Mouse (Mus musculus) layer of hippocampus, adult 11-12 months (tissue): Measurements from ENCODE around the gene Zfp940.
"Not testable (repeated sequence)": the region's sequence is repeated elsewhere in the genome, so short reads cannot be mapped to it uniquely, and the experiment has no call there.

Experiments
- DNase-seq: peaks from one replicate; pipeline ENCODE4 v3.0.0; 2022; ENCODE audit warnings: low spot score

Zfp940 gene

DNA sequence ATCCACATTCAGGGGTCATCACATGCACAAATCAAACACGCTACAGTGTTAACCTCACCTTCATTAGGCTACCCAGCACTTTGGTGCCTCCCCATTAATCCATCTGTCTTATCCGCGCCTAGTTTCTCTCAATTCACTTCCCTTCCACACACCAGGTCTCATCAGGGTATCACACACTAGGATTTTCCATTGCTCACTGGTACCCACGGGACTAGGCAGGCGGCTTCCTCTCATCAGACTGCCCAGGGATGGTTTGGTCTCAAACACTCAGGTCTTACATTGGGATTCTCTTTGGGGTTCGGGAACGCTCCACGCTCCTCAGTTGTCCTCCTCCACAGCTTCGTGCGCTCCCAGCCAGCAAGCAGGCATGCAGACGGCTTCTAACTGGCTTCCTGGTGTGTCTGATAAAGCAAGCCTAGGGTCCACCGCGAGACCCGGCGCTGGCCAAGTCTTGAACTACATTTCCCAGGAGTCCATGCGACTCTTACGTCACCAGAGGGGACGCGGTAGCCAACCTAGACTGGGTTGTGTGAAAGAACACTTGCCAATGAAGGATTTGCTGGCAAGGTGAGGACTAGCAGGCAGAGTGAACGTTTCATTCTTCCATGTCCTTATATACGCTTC, at the start of gene Zfp940:
Zfp940 (minus strand) TSS at position 451 of the 624 bp plus-strand sequence.
- peak; percentile 89 for DNase-seq

DNA sequence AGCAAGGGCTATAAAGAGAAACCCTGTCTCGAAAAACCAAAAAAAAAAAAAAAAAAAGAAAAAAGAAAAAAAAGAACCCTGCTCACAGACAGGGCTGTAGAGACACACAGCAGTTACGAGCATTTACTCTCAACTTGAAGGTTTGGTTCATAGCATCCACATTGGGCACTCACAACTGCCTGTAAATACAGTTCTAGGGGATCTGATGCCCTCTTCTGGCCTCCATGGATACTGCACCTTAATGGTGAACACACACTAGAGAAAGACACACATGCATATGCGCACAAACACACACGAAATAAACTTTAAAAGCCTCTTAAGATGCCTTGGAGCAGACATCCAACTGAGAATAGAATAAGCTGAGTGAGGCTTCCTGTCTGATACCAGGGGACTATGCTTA, 44.9 kb upstream of the Zfp940 start:
- DNase-seq: no peak

DNA sequence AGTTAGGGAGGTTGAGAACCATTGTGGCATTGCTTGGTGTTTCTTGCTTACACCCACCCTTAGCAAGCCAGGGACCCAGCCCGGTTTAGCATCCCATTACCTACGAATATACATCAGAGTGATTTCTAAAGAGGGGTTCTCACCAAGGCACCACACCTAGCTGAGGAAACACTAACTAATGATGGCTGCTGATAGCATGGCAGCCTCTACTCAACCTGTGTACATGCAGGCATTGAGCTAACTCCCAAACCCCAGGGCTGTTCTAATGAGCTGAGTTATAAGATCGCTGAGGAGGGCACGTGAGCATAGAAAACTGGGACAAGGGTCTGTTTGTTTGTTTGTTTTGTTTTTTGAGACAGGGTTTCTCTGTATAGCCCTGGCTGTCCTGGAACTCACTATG, 39.3 kb upstream of the Zfp940 start:
- DNase-seq: no peak

DNA sequence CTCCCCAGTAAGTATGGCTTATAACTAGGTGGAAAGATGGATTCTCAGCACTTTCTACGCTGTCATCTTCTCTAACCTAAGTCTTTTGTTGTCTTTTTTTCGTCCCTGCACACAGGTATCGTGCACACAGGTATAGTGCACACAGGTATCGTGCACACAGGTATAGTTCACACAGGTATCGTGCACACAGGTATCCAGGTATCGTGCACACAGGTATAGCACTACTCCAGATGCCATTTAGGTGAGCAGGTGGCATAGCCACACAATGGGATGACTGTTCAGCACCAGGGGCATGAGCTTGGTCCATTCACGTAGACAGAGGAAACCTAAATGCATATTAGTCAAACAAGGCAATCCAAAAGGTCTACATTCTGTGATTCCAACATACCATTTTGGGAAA, 37.0 kb upstream of the Zfp940 start:
- DNase-seq: no peak

DNA sequence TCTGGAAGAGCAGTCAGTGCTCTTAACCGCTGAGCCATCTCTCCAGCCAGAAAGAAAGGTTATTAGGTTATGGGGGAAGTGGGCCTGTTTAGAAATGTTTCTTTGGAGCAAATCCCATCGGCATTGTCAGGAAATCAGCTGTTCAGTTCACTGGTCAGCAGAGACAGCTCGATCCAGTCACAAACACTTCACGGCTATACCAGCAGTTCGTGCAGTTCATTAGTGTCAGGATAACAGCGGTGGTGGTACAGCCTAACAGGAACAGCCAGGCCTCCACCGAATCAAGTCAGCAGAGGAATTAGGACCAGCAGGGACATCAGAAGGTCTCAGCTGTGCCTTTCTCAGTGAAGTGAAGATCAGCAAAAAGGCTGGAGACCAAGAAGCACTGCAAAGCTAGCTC, 27.4 kb upstream of the Zfp940 start:
- DNase-seq: no peak

DNA sequence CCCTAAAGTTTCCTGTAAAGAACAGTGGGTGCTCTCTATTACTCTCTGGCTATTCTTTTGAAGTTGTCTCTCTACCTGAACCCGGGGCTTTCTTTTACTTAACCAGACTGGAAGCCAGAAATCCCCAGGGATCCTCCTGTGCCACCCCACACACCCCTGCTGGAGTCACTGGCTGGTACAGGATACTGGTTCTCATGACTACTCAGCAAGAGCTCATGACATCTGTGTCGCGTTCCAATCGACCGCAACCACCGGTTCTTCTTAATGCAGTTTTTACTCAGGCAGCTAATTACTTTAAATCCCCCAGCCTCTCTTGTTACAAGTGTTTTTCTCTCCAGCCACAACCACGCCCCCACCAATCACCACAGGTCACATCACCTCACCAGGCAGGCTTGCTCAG, 26.6 kb upstream of the Zfp940 start:
- DNase-seq: no peak

DNA sequence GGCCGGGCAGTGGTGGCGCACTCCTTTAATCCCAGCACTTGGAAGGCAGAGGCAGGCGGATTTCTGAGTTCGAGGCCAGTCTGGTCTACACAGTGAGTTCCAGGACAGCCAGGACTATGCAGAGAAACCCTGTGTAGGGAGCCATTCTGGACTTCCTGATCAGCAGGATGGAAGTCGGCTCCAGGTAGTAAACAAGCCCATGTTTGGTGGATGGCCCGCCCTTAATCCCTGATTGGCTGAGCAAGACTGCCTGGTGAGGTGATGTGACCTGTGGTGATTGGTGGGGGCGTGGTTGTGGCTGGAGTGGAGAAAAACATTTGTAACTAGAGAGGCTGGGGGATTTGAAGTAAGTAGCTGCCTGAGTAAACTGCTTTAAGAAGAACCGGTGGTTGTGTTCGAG, 24.1 kb upstream of the Zfp940 start:
- DNase-seq: not testable (repeated sequence)

DNA sequence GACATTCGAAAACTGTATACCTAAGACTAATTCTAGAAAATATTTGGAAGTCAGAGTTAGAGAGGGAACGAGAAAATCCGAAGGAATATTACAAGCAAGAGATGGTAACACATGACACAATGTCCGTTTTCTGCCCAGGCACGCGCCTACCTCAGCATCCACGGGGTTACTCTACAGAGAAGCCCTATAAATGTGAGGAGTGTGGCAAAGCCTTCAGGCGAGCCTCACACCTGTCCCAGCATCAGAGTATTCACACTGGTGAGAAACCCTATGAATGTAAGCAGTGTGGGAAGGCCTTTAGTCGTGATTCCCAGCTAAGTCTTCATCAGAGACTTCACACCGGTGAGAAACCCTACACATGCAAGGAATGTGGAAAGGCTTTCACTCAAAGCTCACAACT, 20.8 kb upstream of the Zfp940 start:
- no peak for DNase-seq

DNA sequence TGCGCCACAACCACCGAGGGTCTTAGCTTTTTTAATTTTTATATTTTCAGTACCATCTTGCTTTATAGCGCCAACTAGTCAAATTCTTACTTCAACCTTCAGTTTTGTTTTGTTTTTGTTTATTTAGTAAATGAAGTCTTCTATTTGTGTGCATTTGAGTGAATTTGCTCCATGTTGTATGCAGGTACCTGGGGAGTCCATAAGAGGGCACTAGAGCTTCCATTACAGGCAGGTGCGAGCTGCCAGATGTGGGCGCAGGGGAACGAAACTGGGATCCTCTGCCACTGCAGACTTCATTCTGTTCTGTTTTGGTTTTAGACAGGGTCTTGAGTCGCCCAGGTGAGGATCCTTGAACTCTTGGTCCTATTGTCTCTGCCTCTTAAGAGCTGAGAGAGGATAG, 8.2 kb upstream of the Zfp940 start:
- DNase-seq: no peak

DNA sequence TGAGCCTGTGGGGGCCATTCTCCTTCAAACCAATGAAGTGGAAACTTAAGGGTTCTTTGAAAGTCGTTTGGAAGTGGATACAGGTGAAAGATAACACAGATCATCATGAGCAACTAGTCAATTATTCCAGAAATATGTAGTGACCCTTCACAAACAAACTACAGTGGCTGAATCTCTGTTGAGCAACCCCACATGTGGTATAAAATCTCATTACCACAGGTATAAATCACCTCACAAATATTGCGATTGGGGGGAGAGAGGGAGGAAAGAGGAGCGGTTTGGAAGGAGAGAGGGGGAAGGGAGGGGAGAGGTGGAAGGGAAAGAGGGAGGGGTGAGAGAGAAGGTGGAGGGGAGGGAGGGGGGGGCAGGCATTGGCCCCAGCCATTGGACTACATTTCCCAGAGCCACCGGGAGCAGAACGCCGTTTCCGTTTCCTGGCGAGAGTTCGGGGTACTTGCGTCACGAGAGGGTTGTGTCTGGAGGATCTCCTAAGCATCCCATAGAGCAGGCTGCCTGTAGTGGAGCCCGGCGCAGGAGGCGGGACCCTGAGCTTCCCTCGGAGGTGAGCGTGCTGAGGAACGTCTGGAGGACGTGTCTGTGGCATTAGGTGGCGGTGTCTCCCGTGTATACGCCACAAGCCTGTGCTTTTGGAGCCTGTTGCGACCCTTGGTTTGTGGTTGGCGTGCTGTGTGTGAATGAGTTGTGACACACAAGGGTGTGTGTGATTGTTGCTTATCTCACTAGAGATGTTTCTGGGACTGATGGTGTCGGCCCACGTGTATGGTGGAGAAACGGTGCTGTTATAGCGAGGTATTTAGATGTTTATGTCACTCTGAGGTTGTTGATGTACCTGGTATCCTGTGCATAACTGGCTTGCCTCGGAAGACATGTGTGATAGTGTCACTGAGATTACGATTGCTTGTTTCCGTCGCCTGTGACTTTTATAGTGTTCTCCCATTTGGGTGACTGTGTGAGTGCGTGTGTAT, 6.4 kb upstream of the Zfp940 start, which contains the start of gene Zfp420:
Zfp420 (plus strand) TSS at position 448 of the 986 bp plus-strand sequence.
- peak; percentile 92 for DNase-seq

DNA sequence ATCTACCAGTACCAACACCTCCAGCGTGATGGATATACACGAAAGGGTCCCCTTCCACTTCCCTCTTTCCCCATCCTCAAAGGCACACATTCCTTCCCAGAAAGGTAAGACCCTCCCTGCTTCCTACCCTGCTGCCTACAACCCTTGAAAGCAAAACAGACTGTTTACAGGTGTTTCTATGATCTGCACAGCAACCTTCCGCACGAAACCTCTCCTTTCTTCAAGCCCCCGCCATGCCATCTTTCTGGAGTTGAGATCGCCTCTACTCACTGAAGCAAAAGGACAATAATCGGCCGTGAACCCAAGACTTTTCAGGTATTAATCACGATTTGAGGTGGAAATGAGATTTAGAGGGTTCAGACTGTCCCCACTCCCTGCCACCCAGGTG, 644 bp downstream of the Zfp940 start:
- DNase-seq: no peak

DNA sequence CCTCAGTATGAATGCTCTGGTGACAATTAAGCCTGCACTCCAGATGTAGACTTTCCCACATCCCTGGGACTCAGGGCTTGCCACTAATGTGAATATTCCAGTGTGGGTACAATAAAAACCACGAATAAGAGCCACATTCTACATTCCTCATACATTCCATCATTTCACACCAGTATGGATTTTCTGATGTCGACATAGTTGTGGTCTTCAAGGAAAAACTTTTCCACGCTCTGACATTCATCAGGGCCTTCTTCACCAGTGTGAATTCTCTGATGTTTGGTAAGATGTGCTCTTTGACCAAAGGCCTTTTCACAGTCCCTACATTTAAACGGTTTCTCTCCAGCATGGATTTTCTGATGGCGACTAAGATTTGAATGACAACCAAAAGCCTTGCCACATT, 8.9 kb downstream of the Zfp940 start:
- no peak for DNase-seq

DNA sequence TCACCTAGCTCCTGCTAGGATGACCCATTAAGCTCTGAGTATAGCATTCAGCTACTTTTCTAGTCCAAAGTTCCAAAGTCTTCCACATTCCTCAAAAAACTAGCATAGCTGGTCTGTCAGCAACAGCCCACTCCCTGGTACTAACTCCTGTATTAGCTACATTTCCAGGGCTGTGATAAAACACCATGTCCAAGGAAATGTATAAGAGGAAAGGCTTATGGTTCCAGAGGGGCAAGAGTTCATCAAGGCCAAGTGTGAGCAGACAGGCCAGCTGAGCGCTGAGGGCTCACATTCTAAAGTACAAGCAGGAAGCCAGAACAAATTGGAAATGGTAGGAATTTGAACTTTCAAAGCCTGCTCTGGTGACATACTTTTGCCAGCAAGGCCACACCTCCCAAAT, 11.4 kb downstream of the Zfp940 start:
- DNase-seq: no peak

DNA sequence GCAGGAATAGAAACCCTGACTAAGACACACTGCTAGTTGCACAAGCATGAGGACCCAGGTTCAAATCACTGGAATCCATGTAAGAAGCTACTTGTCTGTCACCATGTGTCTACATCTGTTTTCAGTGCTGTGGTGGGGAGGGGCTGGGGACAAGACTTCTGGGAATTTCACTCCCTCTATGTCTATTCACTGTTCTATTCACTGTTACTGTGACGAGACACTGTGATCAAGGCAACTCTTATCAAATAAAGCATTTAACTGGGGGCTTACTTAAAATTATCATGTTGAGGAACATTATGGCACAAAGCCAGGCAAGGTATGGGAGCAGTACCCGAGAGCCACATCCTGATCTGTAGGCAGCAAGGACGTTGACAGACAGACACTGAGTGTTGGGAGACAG, 14.2 kb downstream of the Zfp940 start:
- DNase-seq: no peak

DNA sequence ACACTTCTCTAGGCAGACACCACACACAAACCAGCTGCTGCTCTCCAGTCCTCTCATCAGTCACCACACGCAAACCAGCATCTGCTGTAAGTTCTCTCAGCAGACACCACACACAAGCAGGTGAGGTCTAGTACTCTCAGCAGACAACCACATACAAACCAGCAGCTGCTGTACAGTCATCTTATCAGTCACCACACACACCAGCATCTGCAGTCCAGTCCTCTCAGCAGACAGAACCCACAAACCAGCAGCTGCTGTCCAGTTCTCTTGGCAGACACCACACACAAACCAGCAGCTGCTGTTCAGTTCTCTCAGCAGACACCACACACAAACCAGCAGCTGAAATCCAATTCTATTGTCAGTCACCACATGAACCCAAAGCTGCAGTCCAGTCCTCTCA, 16.7 kb downstream of the Zfp940 start:
- no peak for DNase-seq

DNA sequence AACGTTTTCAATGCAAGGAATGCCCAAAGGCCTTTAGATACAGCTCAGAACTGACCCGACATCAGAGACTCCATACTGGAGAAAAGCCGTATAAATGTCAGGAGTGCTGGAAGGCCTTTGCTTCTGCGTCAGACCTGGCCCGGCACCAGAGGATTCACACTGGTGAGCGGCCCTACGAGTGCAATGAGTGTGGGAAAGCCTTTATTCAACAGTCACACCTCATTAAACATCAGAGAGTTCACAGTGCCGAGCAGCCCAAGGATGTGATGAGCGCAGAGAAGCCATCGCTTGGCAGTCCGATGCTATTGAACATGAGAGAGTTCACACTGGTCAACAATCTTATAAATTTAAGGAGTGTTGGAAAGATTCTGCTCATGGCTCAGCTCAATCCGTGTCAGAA, 23.7 kb downstream of the Zfp940 start:
- no peak for DNase-seq

DNA sequence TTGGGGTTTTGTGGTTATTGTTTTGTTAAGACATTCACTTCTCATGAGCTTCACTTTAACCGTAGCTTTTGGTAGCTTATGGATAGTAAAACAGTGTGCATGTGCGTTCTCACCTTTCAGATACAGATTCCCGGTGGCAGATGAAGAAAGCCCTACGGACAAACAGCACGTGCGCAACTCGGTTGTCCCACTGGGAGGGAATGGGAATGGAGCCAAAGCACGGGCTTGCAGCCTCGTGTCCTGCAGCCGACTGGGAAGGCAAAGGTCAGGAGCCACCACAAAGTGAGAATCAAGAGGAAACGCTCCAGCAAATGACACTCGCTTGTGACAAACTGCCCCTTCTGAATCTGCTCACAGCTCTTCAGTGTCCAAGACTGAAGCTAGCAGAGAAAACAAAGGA, 25.5 kb downstream of the Zfp940 start:
- no peak for DNase-seq

DNA sequence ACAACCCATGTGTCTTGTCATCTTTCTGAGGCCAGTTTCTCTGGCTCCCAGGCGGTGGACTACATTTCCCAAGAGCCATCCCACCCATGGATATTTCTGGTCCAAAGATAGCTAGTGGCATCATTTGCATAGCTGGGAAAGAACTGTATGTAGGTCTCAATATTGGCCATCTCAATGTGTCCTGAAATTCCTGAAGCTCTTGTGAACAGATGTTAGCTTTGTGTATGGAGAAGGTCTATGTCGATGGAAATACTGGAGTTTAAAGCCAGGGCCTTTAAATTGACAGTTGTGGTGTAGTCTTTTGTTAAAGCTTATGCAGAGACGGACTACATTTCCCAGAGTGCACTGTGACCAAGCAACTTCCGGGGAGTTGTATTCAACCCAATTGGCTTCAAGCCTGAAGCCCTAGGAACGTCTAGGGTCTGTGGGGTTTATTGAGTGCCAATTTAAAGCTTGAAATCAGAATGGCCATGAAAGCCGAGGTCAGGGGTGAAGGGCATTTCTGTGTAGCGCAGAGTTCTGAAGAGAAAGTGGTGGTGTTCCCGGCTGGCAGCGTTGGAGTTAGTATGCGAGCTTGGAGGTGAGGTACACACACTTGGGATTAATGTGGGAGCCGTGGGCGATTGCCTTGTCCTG, 34.7 kb downstream of the Zfp940 start:
- peak; percentile 77 for DNase-seq

DNA sequence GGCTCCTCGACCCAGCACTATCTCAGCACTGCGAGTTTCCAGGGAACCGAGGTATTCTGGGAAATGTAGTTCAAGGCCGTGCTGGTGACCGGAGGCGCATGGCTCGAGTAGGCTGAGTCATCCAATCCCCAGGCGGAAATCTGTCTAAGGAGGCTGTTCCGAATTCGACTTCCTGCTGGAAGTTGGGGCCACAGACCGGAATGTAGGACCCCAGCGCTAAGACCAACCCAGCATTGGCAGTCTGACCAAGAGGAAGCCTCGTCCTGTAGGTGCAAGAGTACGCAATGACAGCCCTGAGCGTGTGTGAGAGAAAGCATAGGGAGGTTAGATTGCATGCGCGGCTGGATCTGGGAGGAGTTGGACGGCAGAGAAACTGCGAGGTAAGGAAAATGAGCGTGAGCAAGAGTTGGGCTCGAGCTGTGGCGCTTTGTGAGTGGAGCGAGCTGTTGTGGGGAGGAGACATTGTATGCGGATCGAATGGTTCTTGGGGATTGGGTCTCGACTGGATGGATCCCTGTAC, 37.5 kb downstream of the Zfp940 start, which contains the start of gene Zfp790:
Zfp790 (plus strand) TSS at position 205 of the 520 bp plus-strand sequence.
- peak; percentile 93 for DNase-seq

DNA sequence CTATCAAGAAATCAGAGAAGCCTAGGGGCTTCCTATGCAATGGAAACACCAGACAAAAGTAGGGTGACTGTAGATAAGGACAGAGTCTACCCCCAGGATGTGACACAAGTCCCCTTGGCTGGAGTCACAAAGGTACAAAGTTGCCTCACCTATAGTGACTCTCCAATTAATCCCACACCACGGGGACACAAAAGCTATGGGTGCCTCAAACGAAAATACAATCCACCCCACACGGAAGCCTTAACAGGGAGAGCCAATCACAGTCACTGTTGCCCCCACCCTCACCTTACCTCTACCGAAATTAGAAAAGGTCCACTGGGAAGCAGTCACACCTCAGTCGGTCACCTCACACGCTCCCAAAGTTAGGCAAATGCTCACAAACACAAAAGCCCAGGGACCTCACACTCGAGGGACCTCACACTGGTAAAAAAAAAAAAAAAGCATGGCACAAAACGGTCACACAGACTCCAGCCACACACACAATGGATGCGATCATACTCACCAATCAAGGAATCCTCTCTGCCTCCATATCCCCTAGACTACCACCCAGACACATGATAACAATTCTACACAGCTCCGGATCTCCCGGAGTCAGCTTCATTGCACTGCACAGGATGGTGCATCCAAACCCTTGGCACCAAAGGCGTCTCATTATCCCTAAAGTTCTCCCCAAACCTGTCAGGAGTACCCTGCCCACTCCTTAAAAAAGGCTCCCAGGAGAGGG, 38.2 kb downstream of the Zfp940 start:
- DNase-seq: no peak

DNA sequence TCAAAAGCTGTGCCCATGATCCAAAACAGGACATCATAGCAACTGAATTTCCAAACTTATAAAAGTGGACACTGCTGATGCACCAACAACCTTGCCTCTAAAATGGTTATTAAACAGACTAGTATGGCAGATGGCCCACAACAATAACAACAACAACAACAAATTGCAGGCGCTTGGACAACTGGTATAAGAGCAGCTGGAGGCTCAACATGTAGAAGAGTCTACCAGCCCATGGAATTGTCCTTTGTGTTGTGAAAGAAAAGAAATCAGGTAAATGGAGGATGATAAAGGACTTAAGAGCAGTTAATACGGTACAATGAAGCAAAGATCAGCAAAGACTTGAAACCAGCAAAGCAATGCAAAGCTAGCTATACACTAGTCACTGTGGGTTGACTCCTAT, 39.1 kb downstream of the Zfp940 start:
- DNase-seq: no peak

DNA sequence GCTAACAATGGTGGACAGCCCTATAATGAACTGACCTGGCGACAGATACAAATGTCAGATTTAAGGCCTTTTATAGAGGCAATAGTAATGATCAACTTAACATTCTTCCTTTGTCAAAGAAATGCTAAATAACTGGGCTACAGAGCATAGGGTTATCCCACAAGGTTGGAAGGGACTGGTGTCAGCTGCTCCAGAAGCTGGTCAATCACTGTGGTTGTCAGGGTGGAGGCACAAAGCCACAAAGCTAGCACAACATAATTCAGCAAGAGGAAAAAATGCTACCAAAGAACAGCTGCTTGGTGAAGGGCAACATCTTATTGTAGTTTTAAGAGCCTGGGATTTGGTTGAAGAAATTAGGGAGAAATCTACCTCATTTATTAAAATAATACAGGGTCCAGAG, 41.2 kb downstream of the Zfp940 start:
- no peak for DNase-seq
